Mouse (Mus musculus) mature B cell (primary cell): Measurements from ENCODE around the gene Itgb1bp2.
"Not testable (repeated sequence)": the region's sequence is repeated elsewhere in the genome, so short reads cannot be mapped to it uniquely, and the experiment has no call there.

Source experiments
- in situ Hi-C: fragments of 300-500 bp; cut with MboI; formaldehyde crosslinking; loops from 2 replicates; pipeline ENCODE4 v1.14.3; 2019

Gene Itgb1bp2

DNA sequence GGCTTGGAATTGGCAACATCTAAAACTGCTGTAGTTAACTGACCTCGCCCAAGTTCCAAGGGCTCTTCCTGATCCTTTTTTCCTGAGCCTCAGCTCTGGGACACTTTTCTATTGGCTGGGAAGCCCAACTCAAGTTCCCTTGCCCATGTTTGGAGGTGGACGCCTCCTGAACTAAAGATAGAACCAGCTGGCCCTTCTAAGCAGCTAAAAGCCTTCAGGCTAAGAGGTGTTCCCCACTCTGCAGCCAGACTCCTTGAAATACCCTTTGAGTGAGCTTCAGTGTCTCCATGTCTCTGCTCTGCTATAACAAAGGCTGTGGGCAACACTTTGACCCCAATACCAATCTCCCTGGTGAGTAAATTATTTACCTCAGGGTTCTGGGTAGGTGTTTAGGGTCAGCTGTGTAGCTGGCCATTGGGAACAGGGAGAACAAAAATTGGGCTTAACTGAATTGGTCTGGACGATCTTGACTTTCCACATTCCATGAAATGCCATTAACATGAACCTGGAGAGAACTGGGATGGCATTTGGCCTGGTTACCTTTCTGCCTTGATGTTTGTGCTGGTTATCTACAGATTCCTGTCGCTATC, at the start of gene Itgb1bp2:
Gene Itgb1bp2 (plus strand): TSS at position 203 of the 590 bp plus-strand sequence.
- in situ Hi-C loops = no loop called here

DNA sequence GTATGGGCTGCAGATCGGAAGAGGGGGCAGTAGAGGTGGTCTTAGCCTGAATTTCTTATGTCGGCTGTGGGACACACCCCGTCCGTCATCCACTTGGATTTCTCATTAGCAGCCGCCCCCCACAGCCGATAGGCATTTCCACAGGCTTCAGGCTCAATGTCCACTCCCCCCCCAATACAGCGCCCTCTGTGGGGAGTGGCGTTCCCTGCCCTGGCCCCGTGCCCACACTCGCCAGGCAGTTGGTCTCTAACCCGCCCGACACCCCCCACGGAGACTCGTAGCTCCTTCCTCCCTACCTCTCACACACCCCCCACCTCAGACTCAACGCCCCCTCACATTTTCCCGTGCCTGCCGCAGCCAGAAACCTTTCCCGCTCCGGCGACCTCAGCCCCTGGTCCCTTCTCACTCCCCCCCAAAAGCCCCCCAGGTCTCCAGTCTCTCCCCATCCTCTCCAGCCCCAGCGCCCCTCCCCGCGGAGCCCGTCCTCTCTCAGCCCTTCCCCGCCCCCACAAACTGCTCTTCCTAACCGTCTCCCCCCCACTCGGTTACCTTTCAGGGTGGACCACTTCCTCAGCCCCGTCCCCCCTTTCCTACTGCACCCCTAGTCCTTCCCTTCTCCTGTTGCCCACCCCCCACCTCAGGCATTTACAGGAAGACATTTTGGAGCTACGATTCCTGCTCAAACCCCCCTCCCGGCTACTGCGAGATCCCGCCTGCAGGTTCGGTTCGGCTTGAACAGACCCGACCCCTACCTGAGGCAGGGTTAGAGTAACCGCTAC, 29.8 kb upstream of the Itgb1bp2 start:
- in situ Hi-C loops = no loop called here

- in situ Hi-C loops = no loop called here
Observed at GRCm38 (mm10) chrX:101419725-101420699, 28.9 kb upstream of the Itgb1bp2 start.

GRCm38 (mm10) chrX:101420700-101421095, 28.2 kb upstream of the Itgb1bp2 start, which contains the start of gene Zmym3:
Gene Zmym3 (minus strand): TSS chrX:101420849.
- in situ Hi-C loops = no loop called here

- in situ Hi-C loops = no loop called here
Observed at GRCm38 (mm10) chrX:101423462-101423861, 25.4 kb upstream of the Itgb1bp2 start.

GRCm38 (mm10) chrX:101427774-101428173, 21.1 kb upstream of the Itgb1bp2 start:
- in situ Hi-C loops = no loop called here

DNA sequence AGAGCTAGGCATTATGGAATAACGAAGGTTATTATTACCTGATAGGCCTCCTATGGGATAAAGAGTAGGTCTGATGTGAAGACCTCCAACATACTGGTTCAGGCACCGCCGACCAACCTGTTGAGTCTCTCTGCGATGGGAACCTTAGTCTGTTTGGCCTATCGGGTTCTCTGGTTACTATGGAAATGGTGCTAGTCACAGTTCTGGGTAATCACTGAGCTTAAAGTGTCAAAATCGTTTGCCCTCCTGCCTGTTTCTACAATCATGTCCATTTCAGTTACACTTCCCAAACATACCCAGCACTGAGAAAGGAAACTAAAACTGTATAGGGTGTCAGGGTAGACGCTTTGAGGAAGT, 20.1 kb upstream of the Itgb1bp2 start:
- in situ Hi-C loops = no loop called here

DNA sequence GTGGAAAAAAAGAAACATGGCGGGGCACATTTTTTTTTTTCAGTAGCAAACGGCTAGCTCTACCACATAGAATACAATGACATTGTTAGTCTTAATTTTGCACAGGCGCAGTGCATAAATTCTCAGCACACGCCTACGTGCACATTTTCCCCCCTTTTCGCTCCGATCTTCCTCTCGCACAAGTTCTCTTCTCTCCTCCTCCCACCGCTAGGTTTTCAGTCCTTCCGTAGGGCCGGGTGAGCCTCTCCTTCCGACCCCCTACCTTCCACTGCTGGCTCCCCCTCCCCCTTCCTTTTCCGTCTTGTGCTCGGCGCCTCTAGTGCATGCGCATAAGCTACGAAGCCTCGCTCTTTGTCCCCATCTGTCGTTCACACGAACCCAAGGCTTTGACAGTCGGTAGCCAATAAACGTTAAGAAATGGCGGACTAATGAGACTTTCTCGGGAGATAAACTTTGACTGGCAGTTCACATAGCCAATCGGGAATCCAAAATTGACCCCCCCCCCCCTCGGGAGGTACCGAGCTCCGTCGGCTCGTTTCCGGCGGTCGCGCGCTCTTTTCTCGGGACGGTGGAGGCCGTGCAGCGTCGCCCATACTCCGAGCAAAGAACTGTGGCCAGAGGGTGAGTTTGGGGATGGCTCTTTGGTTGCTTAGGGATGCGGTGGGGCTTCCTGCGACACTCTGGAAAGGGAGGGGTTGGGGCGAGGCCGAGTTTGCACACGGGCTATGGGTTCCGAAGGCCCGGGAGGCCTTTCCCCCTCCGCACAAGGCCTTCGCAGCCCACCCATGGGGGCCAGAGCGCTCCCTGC, 19.5 kb upstream of the Itgb1bp2 start, which contains the start of gene Nono:
Gene Nono (plus strand): TSS at position 177 of the 808 bp plus-strand sequence.
- in situ Hi-C loops = no loop called here

DNA sequence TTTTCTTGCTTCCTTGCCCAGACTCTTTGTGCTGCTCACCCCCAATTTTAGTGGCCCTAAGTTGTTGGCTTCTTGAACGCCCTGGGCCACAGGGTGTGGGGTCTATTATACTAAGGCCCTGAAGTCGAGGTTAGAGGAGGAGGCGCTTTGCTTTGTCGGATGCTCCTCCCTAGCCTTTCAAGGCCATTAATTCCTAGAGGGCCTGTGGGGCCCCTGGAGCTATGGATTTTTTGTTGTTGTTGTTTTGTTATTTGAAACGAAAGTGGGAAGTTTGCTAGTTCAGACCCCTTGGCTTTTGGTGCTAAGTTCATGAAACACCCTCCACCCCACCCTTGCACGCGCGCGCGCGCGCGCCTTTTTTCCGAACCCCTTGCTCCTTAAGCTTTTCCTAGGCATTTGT, 18.9 kb upstream of the Itgb1bp2 start:
- in situ Hi-C loops = no loop called here

- in situ Hi-C loops = no loop called here
Observed at GRCm38 (mm10) chrX:101451147-101451546, 2.3 kb downstream of the Itgb1bp2 start.

DNA sequence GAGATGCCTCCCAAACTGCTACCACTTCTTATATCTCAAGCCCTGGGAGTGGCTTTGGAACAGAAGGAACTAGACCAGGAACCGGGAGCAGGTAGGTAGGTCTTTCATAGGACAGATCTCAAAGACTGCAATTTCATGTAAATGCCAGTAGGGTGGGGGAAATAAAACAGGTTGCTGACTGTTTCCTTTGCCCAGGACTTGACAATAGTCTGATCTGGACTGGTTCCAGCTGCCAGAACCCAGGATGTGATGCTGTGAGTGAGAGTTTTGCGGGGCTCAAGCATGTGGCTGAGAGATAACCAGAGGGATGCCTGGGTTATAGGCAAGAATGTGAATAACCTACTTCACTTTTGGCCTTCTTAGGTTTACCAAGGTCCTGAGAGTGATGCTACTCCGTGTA, 2.7 kb downstream of the Itgb1bp2 start:
- in situ Hi-C loops = no loop called here

- in situ Hi-C loops = no loop called here
Observed at GRCm38 (mm10) chrX:101472202-101472601, 23.3 kb downstream of the Itgb1bp2 start.

GRCm38 (mm10) chrX:101481604-101482350, 32.9 kb downstream of the Itgb1bp2 start:
- in situ Hi-C loops = no loop called here

GRCm38 (mm10) chrX:101486487-101487152, 37.7 kb downstream of the Itgb1bp2 start:
- in situ Hi-C loops = not testable (repeated sequence)
